Mouse (Mus musculus): ENCODE measurements around the gene Ralgps1. TPM values are rescaled to one million over a fixed set of nuclear protein-coding genes. Genes with fewer than 3 reads are reported as not detected.

Ralgps1 gene
- total and polyA plus RNA-seq, 3 experiments: 0.89 to 2.6 TPM; not detected in 1

DNA sequence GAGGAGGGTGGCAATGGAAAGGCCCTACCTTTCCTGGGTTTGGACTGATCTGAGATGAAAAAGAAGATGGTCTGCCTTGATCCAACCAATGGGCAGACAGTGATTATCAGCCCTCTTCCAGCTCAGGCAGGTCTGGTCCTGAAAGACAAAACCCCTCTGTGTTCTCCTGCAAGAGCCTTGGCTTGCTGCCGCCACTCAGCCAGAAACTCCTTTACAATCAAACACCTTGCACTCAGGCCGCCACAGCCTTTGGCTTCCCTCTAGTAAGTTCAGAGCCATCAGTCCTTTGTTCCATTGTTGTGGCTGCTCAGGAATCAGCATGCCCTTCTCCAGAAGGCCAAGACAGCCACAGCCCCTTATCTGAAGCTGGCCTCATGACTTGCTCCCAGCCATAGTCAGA, 139.5 kb downstream of the Ralgps1 start:
- H3K9me3 ChIP-seq (replicated peaks; ENCODE audit: insufficient read depth, low read length): no peaks in the 10 kb centered on the region
- no peaks in the 10 kb centered on the region for H3K27me3 ChIP-seq (ENCODE audit: control insufficient read depth in 1 of 2, insufficient read depth in 2 of 2, low read length in 2 of 2)
- TF ChIP-seq GATA1 (IDR thresholded peaks at IDR 0.05; ENCODE audit: low read depth, low read length) (no peak), GABPA (IDR thresholded peaks at IDR 0.05; ENCODE audit: low read depth, low read length) (no peak), NRF1 (IDR thresholded peaks at IDR 0.05; ENCODE audit: insufficient read depth, low read depth, low read length, poor library complexity, severe bottlenecking) (no peak), CTCF (IDR thresholded peaks at IDR 0.05 in 2 of 3, conservative IDR thresholded peaks at IDR 0.05 in 1 of 3; ENCODE audit: control insufficient read depth in 1 of 3, insufficient read depth in 1 of 3, low read depth in 2 of 3, low read length in 3 of 3, poor library complexity in 1 of 3, severe bottlenecking in 1 of 3) (no peak), MYC (IDR thresholded peaks at IDR 0.05; ENCODE audit: low read depth, low read length) (no peak), MYB (IDR thresholded peaks at IDR 0.05; ENCODE audit: low read depth, low read length) (no peak), TCF12 (IDR thresholded peaks at IDR 0.05; ENCODE audit: low read depth, low read length) (no peak), RCOR1 (IDR thresholded peaks at IDR 0.05; ENCODE audit: low read depth, low read length) (no peak), ZC3H11A (IDR thresholded peaks at IDR 0.05; ENCODE audit: low read depth, low read length) (no peak), SMC3 (IDR thresholded peaks at IDR 0.05; ENCODE audit: low read depth, low read length) (no peak), UBTF (IDR thresholded peaks at IDR 0.05; ENCODE audit: borderline replicate concordance, insufficient read depth, low read depth, low read length) (no peak), MAFK (IDR thresholded peaks at IDR 0.05; ENCODE audit: borderline replicate concordance, low read depth, low read length) (no peak), MAZ (IDR thresholded peaks at IDR 0.05; ENCODE audit: low read depth, low read length) (no peak), HCFC1 (IDR thresholded peaks at IDR 0.05; ENCODE audit: low read depth, low read length) (no peak), RAD21 (IDR thresholded peaks at IDR 0.05; ENCODE audit: low read depth, low read length) (no peak), ETS1 (IDR thresholded peaks at IDR 0.05; ENCODE audit: low read depth, low read length) (no peak), BHLHE40 (IDR thresholded peaks at IDR 0.05; ENCODE audit: borderline replicate concordance, low read depth, low read length) (no peak), USF2 (IDR thresholded peaks at IDR 0.05; ENCODE audit: borderline replicate concordance in 1 of 2, insufficient read depth in 1 of 2, low read depth in 1 of 2, low read length in 2 of 2) (no peak)
- no peaks in the 10 kb centered on the region for H3K79me2 ChIP-seq (ENCODE audit: control insufficient read depth, insufficient read depth, low read length, poor library complexity)
- no peak overlapping the region for H3K4me3 ChIP-seq (ENCODE audit: control insufficient read depth in 1 of 2, insufficient read depth in 1 of 2, low read depth in 2 of 2, low read length in 2 of 2)
- H3K36me3 ChIP-seq (ENCODE audit: control insufficient read depth in 1 of 2, insufficient read depth in 2 of 2, low read length in 2 of 2): no peaks in the 10 kb centered on the region
- H3K4me1 ChIP-seq (ENCODE audit: control insufficient read depth in 1 of 2, insufficient read depth in 2 of 2, low read length in 2 of 2): no peaks in the 10 kb centered on the region
- DNase-seq (ENCODE audit: low read depth, low spot score): no peak
- no peak overlapping the region for H3K9ac ChIP-seq (ENCODE audit: control insufficient read depth, low read depth, low read length, poor library complexity, severe bottlenecking)
- H3K27ac ChIP-seq (ENCODE audit: control insufficient read depth, low read depth, low read length): no peak overlapping the region

DNA sequence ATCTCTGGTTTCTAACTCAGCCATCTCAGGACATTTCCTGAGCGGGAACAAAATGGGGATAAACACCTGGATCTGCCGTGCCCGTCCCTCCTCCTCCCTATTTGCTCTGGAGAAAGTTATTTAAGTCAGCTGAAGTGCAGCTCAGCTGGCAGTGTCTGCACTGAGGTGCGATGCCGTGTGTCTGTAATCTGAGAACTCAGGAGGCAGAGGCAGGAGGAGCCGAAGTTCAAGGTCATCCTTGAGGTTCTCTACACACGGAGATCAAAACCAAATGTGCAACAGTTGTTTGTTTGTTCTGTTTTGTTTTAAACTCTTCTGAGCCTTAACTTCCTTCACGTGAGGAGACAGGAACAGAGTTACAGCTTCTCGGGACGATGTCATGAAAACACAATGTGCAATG, 140.6 kb downstream of the Ralgps1 start:
- TF ChIP-seq TAL1 (IDR thresholded peaks at IDR 0.05; ENCODE audit: low read length) (no peak), MXI1 (IDR thresholded peaks at IDR 0.05; ENCODE audit: low read depth, low read length) (no peak), GATA1 (IDR thresholded peaks at IDR 0.05; ENCODE audit: low read depth, low read length) (no peak), E2F4 (IDR thresholded peaks at IDR 0.05; ENCODE audit: borderline replicate concordance, low read depth, low read length) (no peak), ZNF384 (IDR thresholded peaks at IDR 0.05; ENCODE audit: low read depth, low read length) (no peak), TBP (IDR thresholded peaks at IDR 0.05; ENCODE audit: low read depth, low read length) (no peak), RAD21 (IDR thresholded peaks at IDR 0.05; ENCODE audit: low read depth, low read length) (no peak), TCF12 (IDR thresholded peaks at IDR 0.05; ENCODE audit: low read depth, low read length) (no peak), CHD1 (IDR thresholded peaks at IDR 0.05; ENCODE audit: low read depth, low read length) (no peak), MAX (IDR thresholded peaks at IDR 0.05; ENCODE audit: low read length) (no peak), MAZ (IDR thresholded peaks at IDR 0.05; ENCODE audit: low read depth, low read length) (no peak), ELF1 (IDR thresholded peaks at IDR 0.05; ENCODE audit: low read depth, low read length) (no peak), ZMIZ1 (IDR thresholded peaks at IDR 0.05; ENCODE audit: low read depth, low read length) (no peak), EP300 (IDR thresholded peaks at IDR 0.05; ENCODE audit: low read depth in 1 of 2, low read length in 2 of 2) (no peak), RCOR1 (IDR thresholded peaks at IDR 0.05; ENCODE audit: low read depth, low read length) (no peak), ETS1 (IDR thresholded peaks at IDR 0.05; ENCODE audit: low read depth, low read length) (no peak), NELFE (IDR thresholded peaks at IDR 0.05; ENCODE audit: low read depth, low read length) (no peak), HCFC1 (IDR thresholded peaks at IDR 0.05; ENCODE audit: low read depth, low read length) (no peak), CHD2 (IDR thresholded peaks at IDR 0.05; ENCODE audit: low read length) (no peak)
- H3K4me3 ChIP-seq (ENCODE audit: control insufficient read depth in 1 of 2, insufficient read depth in 1 of 2, low read depth in 2 of 2, low read length in 2 of 2): no peak overlapping the region
- no peaks in the 10 kb centered on the region for H3K79me2 ChIP-seq (ENCODE audit: control insufficient read depth, insufficient read depth, low read length, poor library complexity)

More for the DNA sequence above, 140.6 kb downstream of the Ralgps1 start:
- H3K4me1 ChIP-seq (ENCODE audit: control insufficient read depth in 1 of 2, insufficient read depth in 2 of 2, low read length in 2 of 2): no peaks in the 10 kb centered on the region
- H3K36me3 ChIP-seq (ENCODE audit: control insufficient read depth in 1 of 2, insufficient read depth in 2 of 2, low read length in 2 of 2): no peaks in the 10 kb centered on the region
- no peaks in the 10 kb centered on the region for H3K27me3 ChIP-seq (ENCODE audit: control insufficient read depth in 1 of 2, insufficient read depth in 2 of 2, low read length in 2 of 2)
- DNase-seq (ENCODE audit: low read depth, low spot score): no peak
- H3K9me3 ChIP-seq (replicated peaks; ENCODE audit: insufficient read depth, low read length): no peaks in the 10 kb centered on the region
- H3K27ac ChIP-seq (ENCODE audit: control insufficient read depth, low read depth, low read length): no peak overlapping the region
- no peak overlapping the region for H3K9ac ChIP-seq (ENCODE audit: control insufficient read depth, low read depth, low read length, poor library complexity, severe bottlenecking)

Measured in MEL (cell line).